Mouse (Mus musculus): ENCODE data around the gene Atp5g1.

GRCm38 (mm10) chr11:96114077-96114476 is 38.6 kb upstream of the Atp5g1 start:
- TF ChIP-seq GATA1 (IDR thresholded peaks at IDR 0.05; ENCODE audit: borderline replicate concordance, low read length) (no peak), FLI1 (IDR thresholded peaks at IDR 0.05; ENCODE audit: low read length) (no peak)
